Mouse (Mus musculus) liver, embryonic 15.5 days (tissue): ENCODE results near the gene Gm20388. TPM values are rescaled to one million over a fixed set of nuclear protein-coding genes. Genes with fewer than 3 reads are reported as not detected.

Source experiments
- ATAC-seq: fragments of 200-750 bp; cut with Nextera tagmentation; 2 replicates; pipeline ENCODE4 v1.8.0; 2017; ENCODE audit warnings: moderate number of reproducible peaks, mild to moderate bottlenecking, moderate library complexity; ENCODE audit not compliant: insufficient read depth
- H3K27ac ChIP-seq: fragments of 300-500 bp; sonication (generic); replicated peaks from 2 replicates; pipeline ENCODE4 v1.5.1; 2015; ENCODE audit warnings: mild to moderate bottlenecking, inconsistent platforms
- H3K27me3 ChIP-seq: fragments of 300-500 bp; sonication (generic); 2 replicates; pipeline ENCODE4 v1.6.1; 2015; ENCODE audit warnings: mild to moderate bottlenecking, inconsistent platforms
- H3K36me3 ChIP-seq: fragments of 300-500 bp; sonication (generic); replicated peaks from 2 replicates; pipeline ENCODE4 v1.6.1; 2015; ENCODE audit warnings: moderate library complexity, mild to moderate bottlenecking, inconsistent platforms
- H3K4me1 ChIP-seq: fragments of 300-500 bp; sonication (generic); replicated peaks from 2 replicates; pipeline ENCODE4 v1.6.1; 2015; ENCODE audit warnings: inconsistent platforms
- H3K4me2 ChIP-seq: fragments of 300-500 bp; sonication (generic); 2 replicates; pipeline ENCODE4 v1.6.1; 2015; ENCODE audit warnings: moderate library complexity, mild to moderate bottlenecking, inconsistent platforms
- H3K4me3 ChIP-seq: fragments of 300-500 bp; sonication (generic); replicated peaks from 2 replicates; pipeline ENCODE4 v1.5.1; 2015; ENCODE audit warnings: mild to moderate bottlenecking, inconsistent platforms
- H3K9ac ChIP-seq: fragments of 300-500 bp; sonication (generic); 2 replicates; pipeline ENCODE4 v1.6.1; 2015; ENCODE audit warnings: moderate library complexity, mild to moderate bottlenecking, inconsistent platforms
- H3K9me3 ChIP-seq: fragments of 300-500 bp; sonication (generic); replicated peaks from 2 replicates; pipeline ENCODE4 v1.6.1; 2016; ENCODE audit warnings: inconsistent platforms
- WGBS: fragments of 180-500 bp; shearing (Covaris S2); methylation state at CpG from one replicate; pipeline ENCODE4 v1.1.7; 2015; ENCODE audit warnings: mixed read lengths; ENCODE audit not compliant: insufficient replicate concordance; 5-methylcytosine and 5-hydroxymethylcytosine counted together
- polyA plus RNA-seq: library from polyadenylated mRNA; unstranded; fragments of >200 nt; fragmentation: Nextera tagmentation; extraction: Ambion mirVana; gene quantifications from 2 replicates; pipeline ENCODE4 v1.2.1, GENCODE M21; 2015

The Gm20388 gene
- polyA plus RNA-seq, 1 experiment from 2014 or later, result not detected

GRCm38 (mm10) chr8:121477851-121478547 is 1567.4 kb downstream of the Gm20388 start:
- Histone ChIP-seq H3K4me1 (0 out of 2 replicates have a peak, but pooled peaks cover 3% of the 10 kb centered on the region), H3K9me3 (no peaks in the 10 kb centered on the region), H3K36me3 (no peaks in the 10 kb centered on the region), H3K9ac (no peak overlapping the region), H3K4me3 (no peak overlapping the region), H3K27ac (no peak overlapping the region), H3K27me3 (peaks cover 33% of the 10 kb centered on the region), H3K4me2 (no peak overlapping the region)
- ATAC-seq, result no peak
- WGBS, result 48% methylated on average over 20 of the region's 20 CpGs

- Histone ChIP-seq H3K27me3 (peaks cover 28% of the 10 kb centered on the region), H3K9me3 (no peaks in the 10 kb centered on the region), H3K27ac (no peak overlapping the region), H3K4me1 (0 out of 2 replicates have a peak, but pooled peaks cover 3% of the 10 kb centered on the region), H3K9ac (no peak overlapping the region), H3K36me3 (no peaks in the 10 kb centered on the region), H3K4me2 (no peak overlapping the region), H3K4me3 (no peak overlapping the region)
- no peak for ATAC-seq
- WGBS, result 63% methylated on average over 8 of the region's 8 CpGs
Observed at GRCm38 (mm10) chr8:121479144-121479543, 1568.5 kb downstream of the Gm20388 start.

GRCm38 (mm10) chr8:121480411-121481031 is 1569.9 kb downstream of the Gm20388 start:
- no peak overlapping the region for H3K4me3 ChIP-seq
- 68% methylated on average over 26 of the region's 26 CpGs for WGBS
- peaks cover 16% of the 10 kb centered on the region for H3K27me3 ChIP-seq
- H3K9ac ChIP-seq, result no peak overlapping the region
- no peak overlapping the region for H3K27ac ChIP-seq
- no peak overlapping the region for H3K4me2 ChIP-seq
- no peaks in the 10 kb centered on the region for H3K36me3 ChIP-seq
- H3K4me1 ChIP-seq, result no peaks in the 10 kb centered on the region
- ATAC-seq, result no peak
- H3K9me3 ChIP-seq, result no peaks in the 10 kb centered on the region

DNA sequence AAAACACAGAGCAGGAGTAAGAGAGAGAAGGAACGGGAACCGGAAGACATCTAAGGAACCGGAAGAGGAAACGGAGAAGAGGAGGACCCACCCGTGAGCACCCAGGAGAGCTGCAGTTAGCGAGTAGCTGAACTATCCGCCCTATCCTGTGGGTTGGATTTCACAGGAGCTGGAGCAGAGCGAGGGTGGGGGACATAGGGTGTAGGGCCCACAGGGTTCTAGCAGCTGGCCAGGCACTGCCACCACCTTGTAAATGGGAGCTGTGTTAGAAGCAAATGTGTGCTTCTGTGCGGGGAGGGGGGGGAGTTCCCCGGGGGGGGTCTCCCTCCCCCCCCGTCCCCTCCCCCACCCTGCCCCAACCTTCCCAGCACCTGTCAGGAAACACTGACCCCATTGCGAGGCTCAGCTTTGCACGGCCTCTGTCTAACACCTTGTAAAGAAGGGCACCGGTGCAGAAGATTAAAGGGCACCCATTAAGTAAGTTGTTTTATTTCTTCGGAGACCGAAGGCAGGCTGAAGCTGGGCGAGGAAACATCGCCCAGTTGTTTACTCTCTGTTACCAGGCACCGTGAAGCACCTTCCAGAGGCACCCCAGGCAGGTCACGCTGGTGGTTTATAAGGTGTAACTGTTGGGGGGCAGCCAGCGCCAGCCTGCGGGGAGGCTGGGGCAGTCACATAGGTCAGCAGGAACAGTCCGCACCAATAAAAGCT is 1573.6 kb downstream of the Gm20388 start:
- Histone ChIP-seq H3K4me3 (no peak overlapping the region), H3K4me2 (no peak overlapping the region), H3K36me3 (no peaks in the 10 kb centered on the region), H3K27me3 (no peaks in the 10 kb centered on the region), H3K27ac (no peak overlapping the region), H3K9me3 (no peaks in the 10 kb centered on the region), H3K4me1 (no peaks in the 10 kb centered on the region), H3K9ac (no peak overlapping the region)
- WGBS, result 45% methylated on average over 23 of the region's 23 CpGs
- ATAC-seq, result no peak

DNA sequence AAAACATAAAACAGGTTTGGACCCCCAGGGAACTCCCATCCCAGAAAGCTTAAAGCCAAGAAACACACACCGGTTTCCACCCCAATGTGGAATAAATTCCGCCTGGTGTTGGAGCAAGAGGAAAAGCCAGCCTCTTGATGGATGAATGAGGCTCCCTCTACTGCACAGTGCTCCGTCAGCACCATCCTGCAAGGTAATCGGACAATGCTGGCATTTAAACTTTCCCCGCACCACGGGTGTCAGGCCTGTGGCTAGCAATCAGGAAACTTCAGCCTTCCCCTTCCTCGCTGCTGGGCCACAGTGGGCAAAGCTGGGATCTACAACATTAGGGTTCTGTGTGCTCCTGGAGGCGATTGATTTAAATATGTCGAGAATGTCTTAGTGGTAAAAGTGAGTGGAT is 1581.0 kb downstream of the Gm20388 start:
- no peak for ATAC-seq
- Histone ChIP-seq H3K27me3 (no peaks in the 10 kb centered on the region), H3K4me2 (no peak overlapping the region), H3K9ac (no peak overlapping the region), H3K4me3 (no peak overlapping the region), H3K9me3 (no peaks in the 10 kb centered on the region), H3K4me1 (no peaks in the 10 kb centered on the region), H3K36me3 (no peaks in the 10 kb centered on the region), H3K27ac (no peak overlapping the region)
- 44% methylated on average over 9 of the region's 9 CpGs for WGBS

- no peak for ATAC-seq
Observed at GRCm38 (mm10) chr8:121497621-121498020, 1587.0 kb downstream of the Gm20388 start.

GRCm38 (mm10) chr8:121511751-121512150 is 1601.1 kb downstream of the Gm20388 start:
- WGBS, result 51% methylated on average over 9 of the region's 9 CpGs
- Histone ChIP-seq H3K36me3 (no peaks in the 10 kb centered on the region), H3K4me1 (no peaks in the 10 kb centered on the region)

More at GRCm38 (mm10) chr8:121497621-121498020, 1587.0 kb downstream of the Gm20388 start:
- 66% methylated on average over 6 of the region's 6 CpGs for WGBS
- peaks cover 3% of the 10 kb centered on the region; the same call in 1 of the 2 replicates for H3K27me3 ChIP-seq
- H3K4me2 ChIP-seq, result no peak overlapping the region
- H3K9ac ChIP-seq, result no peak overlapping the region
- H3K4me3 ChIP-seq, result no peak overlapping the region
- no peaks in the 10 kb centered on the region for H3K4me1 ChIP-seq
- no peaks in the 10 kb centered on the region for H3K9me3 ChIP-seq
- H3K27ac ChIP-seq, result no peak overlapping the region
- no peaks in the 10 kb centered on the region for H3K36me3 ChIP-seq

GRCm38 (mm10) chr8:121513429-121513828 is 1602.8 kb downstream of the Gm20388 start:
- H3K4me1 ChIP-seq, result no peaks in the 10 kb centered on the region
- no peak overlapping the region for H3K4me2 ChIP-seq
- no peaks in the 10 kb centered on the region for H3K9me3 ChIP-seq
- H3K36me3 ChIP-seq, result no peaks in the 10 kb centered on the region
- H3K9ac ChIP-seq, result no peak overlapping the region
- no peak overlapping the region for H3K27ac ChIP-seq
- ATAC-seq, result no peak
- no peak overlapping the region for H3K4me3 ChIP-seq
- H3K27me3 ChIP-seq, result peaks cover 9% of the 10 kb centered on the region; the same call in 1 of the 2 replicates
- WGBS, result 6% methylated on average over 12 of the region's 12 CpGs

More at GRCm38 (mm10) chr8:121511751-121512150, 1601.1 kb downstream of the Gm20388 start:
- H3K9ac ChIP-seq, result no peak overlapping the region
- H3K27me3 ChIP-seq, result peaks cover 18% of the 10 kb centered on the region
- no peak overlapping the region for H3K4me3 ChIP-seq
- no peak overlapping the region for H3K4me2 ChIP-seq
- H3K27ac ChIP-seq, result no peak overlapping the region
- H3K9me3 ChIP-seq, result no peaks in the 10 kb centered on the region
- no peak for ATAC-seq

- H3K27ac ChIP-seq, result no peak overlapping the region
- H3K9ac ChIP-seq, result no peak overlapping the region
- no peaks in the 10 kb centered on the region for H3K4me1 ChIP-seq
- ATAC-seq, result no peak
- no peaks in the 10 kb centered on the region for H3K36me3 ChIP-seq
- no peak overlapping the region for H3K4me2 ChIP-seq
- no peaks in the 10 kb centered on the region; the same call in 1 of the 2 replicates for H3K27me3 ChIP-seq
- no peaks in the 10 kb centered on the region for H3K9me3 ChIP-seq
- 42% methylated on average over 18 of the region's 18 CpGs for WGBS
- no peak overlapping the region for H3K4me3 ChIP-seq
Observed at GRCm38 (mm10) chr8:121525111-121525818, 1614.6 kb downstream of the Gm20388 start.

- Histone ChIP-seq H3K4me3 (no peak overlapping the region), H3K4me2 (no peak overlapping the region), H3K36me3 (no peaks in the 10 kb centered on the region), H3K27me3 (no peaks in the 10 kb centered on the region; the same call in 1 of the 2 replicates), H3K9ac (no peak overlapping the region), H3K9me3 (no peaks in the 10 kb centered on the region), H3K27ac (no peak overlapping the region), H3K4me1 (no peaks in the 10 kb centered on the region)
- no peak for ATAC-seq
- WGBS, result 53% methylated on average over 6 of the region's 6 CpGs
Observed at GRCm38 (mm10) chr8:121526811-121527550, 1616.3 kb downstream of the Gm20388 start.
